Mouse (Mus musculus) liver, postnatal 0 days (tissue): ENCODE results near the gene Keg1.

Source experiments
- CTCF ChIP-seq: sonication (generic); IDR thresholded peaks from 2 replicates; pipeline ENCODE4 v1.5.1; 2016; ENCODE audit warnings: antibody characterized with exemption, low read depth
- EP300 ChIP-seq: IDR thresholded peaks from 2 replicates; pipeline ENCODE4 v1.6.1; 2016; ENCODE audit warnings: antibody characterized with exemption, low read depth, mild to moderate bottlenecking

DNA sequence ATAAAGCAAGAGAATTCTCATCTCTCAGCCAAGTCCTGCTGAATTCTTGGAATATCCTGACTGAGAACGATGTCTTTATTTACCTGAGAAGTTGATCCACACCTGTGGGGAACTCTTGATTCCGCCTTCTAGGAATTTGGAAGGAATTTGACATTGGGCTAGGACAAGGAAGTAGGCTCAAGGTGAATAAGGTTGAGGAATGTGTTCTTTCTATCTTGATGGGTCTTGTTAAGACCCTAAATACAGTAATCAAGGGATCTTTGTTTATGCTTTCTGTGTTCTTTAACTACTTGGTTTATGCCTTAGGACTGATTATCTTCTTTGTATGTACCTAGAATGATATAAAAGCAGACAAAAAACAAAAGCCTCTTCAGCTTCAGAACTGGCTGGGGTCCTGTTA is 36.4 kb downstream of the Keg1 start:
- TF ChIP-seq CTCF: no peak
- TF ChIP-seq EP300: no peak
